Mouse (Mus musculus): ENCODE measurements around the gene Rnls. TPM values are rescaled to one million over a fixed set of nuclear protein-coding genes. Genes with fewer than 3 reads are reported as not detected.

Rnls gene
- total and polyA plus RNA-seq, 3 experiments: 1.7 to 3.7 (median 2.8) TPM

- Histone ChIP-seq H3K27ac (ENCODE audit: insufficient read depth, low read depth) (no peak overlapping the region), H3K36me3 (replicated peaks in 1 of 2; ENCODE audit: control insufficient read depth in 1 of 2, insufficient read depth in 1 of 2, low read length in 1 of 2) (no peaks in the 10 kb centered on the region), H3K27me3 (replicated peaks) (no peaks in the 10 kb centered on the region), H3K79me2 (replicated peaks; ENCODE audit: control insufficient read depth, extremely low read depth, insufficient read depth, poor library complexity, severe bottlenecking) (no peaks in the 10 kb centered on the region), H3K9me3 (replicated peaks; ENCODE audit: low read length) (no peaks in the 10 kb centered on the region), H3K4me3 (replicated peaks in 1 of 3; ENCODE audit: low read depth in 2 of 3, low read length in 2 of 3, poor library complexity in 1 of 3) (no peak overlapping the region), H3K4me1 (ENCODE audit: control insufficient read depth in 1 of 2, insufficient read depth in 2 of 2) (peaks cover 8 to 23% of the 10 kb centered on the region in 2 experiments), H3K4me2 (ENCODE audit: insufficient read depth, low read depth, poor library complexity, severe bottlenecking) (no peak overlapping the region), H3K9ac (ENCODE audit: insufficient read depth, low read depth) (no peak overlapping the region)
- TF ChIP-seq ZKSCAN1 (IDR thresholded peaks at IDR 0.05; ENCODE audit: borderline replicate concordance, low read depth, low read length) (no peak), ETS1 (conservative IDR thresholded peaks at IDR 0.05; ENCODE audit: low read depth, low read length) (no peak), SMC3 (IDR thresholded peaks at IDR 0.05; ENCODE audit: low read depth, low read length) (no peak), MXI1 (IDR thresholded peaks at IDR 0.05; ENCODE audit: low read depth, low read length) (no peak), CTCF (conservative IDR thresholded peaks at IDR 0.05 in 1 of 2, IDR thresholded peaks at IDR 0.05 in 1 of 2; ENCODE audit: low read depth in 2 of 2, low read length in 2 of 2) (no peak), MYC (IDR thresholded peaks at IDR 0.05; ENCODE audit: low read depth, low read length) (no peak)
- dilution Hi-C loops (cut with MboI; ENCODE audit: extremely low pct_ligation_motif_present, extremely low pct_unique_long_range_greater_than_20kb, low sequenced_read_pairs) (no loop called here), in situ Hi-C loops (cut with MboI; ENCODE audit: low pct_ligation_motif_present, low pct_unique_long_range_greater_than_20kb, low sequenced_read_pairs) (no loop called here)
- DNase-seq (ENCODE audit: extremely low read depth): peak; percentile 46
These were observed 227.3 kb downstream of the Rnls start for GRCm38 (mm10) chr19:33164801-33165200.

- dilution Hi-C loops (cut with MboI; ENCODE audit: extremely low pct_ligation_motif_present, extremely low pct_unique_long_range_greater_than_20kb, low sequenced_read_pairs): no loop called here
- no peak overlapping the region for H3K4me2 ChIP-seq (ENCODE audit: insufficient read depth, low read depth, poor library complexity, severe bottlenecking)
- in situ Hi-C loops (cut with MboI; ENCODE audit: low pct_ligation_motif_present, low pct_unique_long_range_greater_than_20kb, low sequenced_read_pairs): no loop called here
These were observed 230.2 kb downstream of the Rnls start for GRCm38 (mm10) chr19:33161903-33162302.

GRCm38 (mm10) chr19:33159897-33160296 is 232.2 kb downstream of the Rnls start:
- Histone ChIP-seq H3K79me2 (replicated peaks; ENCODE audit: control insufficient read depth, extremely low read depth, insufficient read depth, poor library complexity, severe bottlenecking) (no peaks in the 10 kb centered on the region), H3K9ac (ENCODE audit: insufficient read depth, low read depth) (no peak overlapping the region), H3K27ac (ENCODE audit: insufficient read depth, low read depth) (no peak overlapping the region), H3K36me3 (replicated peaks in 1 of 2; ENCODE audit: control insufficient read depth in 1 of 2, insufficient read depth in 1 of 2, low read length in 1 of 2) (no peaks in the 10 kb centered on the region), H3K4me1 (ENCODE audit: control insufficient read depth in 1 of 2, insufficient read depth in 2 of 2) (peaks cover 16 to 48% of the 10 kb centered on the region in 2 experiments), H3K9me3 (replicated peaks; ENCODE audit: low read length) (no peaks in the 10 kb centered on the region), H3K4me2 (ENCODE audit: insufficient read depth, low read depth, poor library complexity, severe bottlenecking) (no peak overlapping the region), H3K4me3 (replicated peaks in 1 of 3; ENCODE audit: low read depth in 2 of 3, low read length in 2 of 3, poor library complexity in 1 of 3) (no peak overlapping the region), H3K27me3 (replicated peaks) (no peaks in the 10 kb centered on the region)
- dilution Hi-C loops (cut with MboI; ENCODE audit: extremely low pct_ligation_motif_present, extremely low pct_unique_long_range_greater_than_20kb, low sequenced_read_pairs) (no loop called here), in situ Hi-C loops (cut with MboI; ENCODE audit: low pct_ligation_motif_present, low pct_unique_long_range_greater_than_20kb, low sequenced_read_pairs) (no loop called here)
- peak; percentile 27; the same call in 1 of the 2 replicates for TF ChIP-seq MAFK (IDR thresholded peaks at IDR 0.05; ENCODE audit: insufficient replicate concordance, low read length)
- TF ChIP-seq UBTF (IDR thresholded peaks at IDR 0.05; ENCODE audit: low read depth, low read length): no peak
- no peak for TF ChIP-seq SIN3A (IDR thresholded peaks at IDR 0.05; ENCODE audit: low read length)
- peak; percentile 70 for TF ChIP-seq ETS1 (conservative IDR thresholded peaks at IDR 0.05; ENCODE audit: low read depth, low read length)
- 0 out of 2 replicates have a peak, but pooled peaks have one; percentile 13 for TF ChIP-seq IRF4 (IDR thresholded peaks at IDR 0.05; ENCODE audit: low read depth, low read length)
- TF ChIP-seq JUN (IDR thresholded peaks at IDR 0.05; ENCODE audit: insufficient read depth, low read depth, low read length): no peak; the same call in 1 of the 2 replicates
- DNase-seq (ENCODE audit: extremely low read depth): peak; percentile 49

More at GRCm38 (mm10) chr19:33161903-33162302, 230.2 kb downstream of the Rnls start:
- TF ChIP-seq ZKSCAN1 (IDR thresholded peaks at IDR 0.05; ENCODE audit: borderline replicate concordance, low read depth, low read length) (no peak), EP300 (IDR thresholded peaks at IDR 0.05; ENCODE audit: low read length) (no peak), CTCF (conservative IDR thresholded peaks at IDR 0.05 in 1 of 2, IDR thresholded peaks at IDR 0.05 in 1 of 2; ENCODE audit: low read depth in 2 of 2, low read length in 2 of 2) (no peak), ZNF384 (IDR thresholded peaks at IDR 0.05; ENCODE audit: low read depth, low read length) (peak; percentile 91), SIN3A (IDR thresholded peaks at IDR 0.05; ENCODE audit: low read length) (no peak)
- Histone ChIP-seq H3K9ac (ENCODE audit: insufficient read depth, low read depth) (no peak overlapping the region), H3K36me3 (replicated peaks in 1 of 2; ENCODE audit: control insufficient read depth in 1 of 2, insufficient read depth in 1 of 2, low read length in 1 of 2) (no peaks in the 10 kb centered on the region), H3K27ac (ENCODE audit: insufficient read depth, low read depth) (no peak overlapping the region), H3K27me3 (replicated peaks) (no peaks in the 10 kb centered on the region), H3K79me2 (replicated peaks; ENCODE audit: control insufficient read depth, extremely low read depth, insufficient read depth, poor library complexity, severe bottlenecking) (no peaks in the 10 kb centered on the region), H3K9me3 (replicated peaks; ENCODE audit: low read length) (no peaks in the 10 kb centered on the region), H3K4me1 (ENCODE audit: control insufficient read depth in 1 of 2, insufficient read depth in 2 of 2) (peaks cover 16 to 49% of the 10 kb centered on the region in 2 experiments), H3K4me3 (replicated peaks in 1 of 3; ENCODE audit: low read depth in 2 of 3, low read length in 2 of 3, poor library complexity in 1 of 3) (no peak overlapping the region)
- no peak for DNase-seq (ENCODE audit: extremely low read depth)

Data from CH12.LX (cell line).